Mouse (Mus musculus) embryonic facial prominence, embryonic 15.5 days (tissue): ENCODE measurements around the gene Ugt1a5. TPM values are rescaled to one million over a fixed set of nuclear protein-coding genes. Genes with fewer than 3 reads are reported as not detected.
A peak's percentile ranks its signal among the peaks of the same experiment; 100 is the strongest.

Experiments used
- ATAC-seq: fragments of 200-750 bp; cut with Nextera tagmentation; 2 replicates; pipeline ENCODE4 v1.8.0; 2017; ENCODE audit warnings: low read depth, moderate TSS enrichment; ENCODE audit not compliant: insufficient number of reproducible peaks, low FRiP score, low TSS enrichment
- H3K27ac ChIP-seq: fragments of 300-500 bp; sonication (generic); replicated peaks from 2 replicates; pipeline ENCODE4 v1.5.1; 2015; ENCODE audit warnings: mild to moderate bottlenecking, inconsistent platforms
- H3K27me3 ChIP-seq: fragments of 300-500 bp; sonication (generic); 2 replicates; pipeline ENCODE4 v1.6.1; 2015; ENCODE audit warnings: inconsistent platforms
- H3K36me3 ChIP-seq: fragments of 300-500 bp; sonication (generic); 2 replicates; pipeline ENCODE4 v1.6.1; 2015; ENCODE audit warnings: mild to moderate bottlenecking, inconsistent platforms
- H3K4me1 ChIP-seq: fragments of 300-500 bp; sonication (generic); 2 replicates; pipeline ENCODE4 v1.6.1; 2015; ENCODE audit warnings: inconsistent platforms
- H3K4me2 ChIP-seq: fragments of 300-500 bp; sonication (generic); replicated peaks from 2 replicates; pipeline ENCODE4 v1.6.1; 2015; ENCODE audit warnings: mild to moderate bottlenecking, inconsistent platforms
- H3K4me3 ChIP-seq: fragments of 300-500 bp; sonication (generic); replicated peaks from 2 replicates; pipeline ENCODE4 v1.5.1; 2015; ENCODE audit warnings: mild to moderate bottlenecking, inconsistent platforms
- H3K9ac ChIP-seq: fragments of 300-500 bp; sonication (generic); 2 replicates; pipeline ENCODE4 v1.6.1; 2015; ENCODE audit warnings: inconsistent platforms
- H3K9me3 ChIP-seq: fragments of 300-500 bp; sonication (generic); replicated peaks from 2 replicates; pipeline ENCODE4 v1.6.1; 2016; ENCODE audit warnings: inconsistent platforms
- WGBS: fragments of 180-500 bp; shearing (Covaris S2); methylation state at CpG from one replicate; pipeline ENCODE4 v1.1.7; 2015; 5-methylcytosine and 5-hydroxymethylcytosine counted together
- polyA plus RNA-seq: library from polyadenylated mRNA; unstranded; fragments of >200 nt; fragmentation: Nextera tagmentation; extraction: Ambion mirVana; gene quantifications from 2 replicates; pipeline ENCODE4 v1.2.1, GENCODE M21; 2015

Gene Ugt1a5
- polyA plus RNA-seq, 1 experiment from 2014 or later: not detected

- Histone ChIP-seq H3K36me3 (peaks cover 34% of the 10 kb centered on the region), H3K4me3 (no peak overlapping the region), H3K27me3 (no peaks in the 10 kb centered on the region), H3K4me2 (no peak overlapping the region), H3K27ac (no peak overlapping the region), H3K9ac (no peak overlapping the region), H3K4me1 (peaks cover 9% of the 10 kb centered on the region), H3K9me3 (peaks cover 13% of the 10 kb centered on the region; the same call in 1 of the 2 replicates)
- WGBS: 78% methylated on average over 6 of the region's 6 CpGs
- no peak for ATAC-seq
These were observed 91.9 kb downstream of the Ugt1a5 start for GRCm38 (mm10) chr1:88257681-88258080.

GRCm38 (mm10) chr1:88258361-88258760, 92.5 kb downstream of the Ugt1a5 start:
- no peak overlapping the region for H3K4me3 ChIP-seq
- no peak overlapping the region for H3K9ac ChIP-seq
- 64% methylated on average over 6 of the region's 6 CpGs for WGBS
- no peaks in the 10 kb centered on the region for H3K27me3 ChIP-seq
- H3K27ac ChIP-seq: no peak overlapping the region
- H3K36me3 ChIP-seq: peaks cover 40% of the 10 kb centered on the region
- peaks cover 10% of the 10 kb centered on the region; the same call in 1 of the 2 replicates for H3K9me3 ChIP-seq
- ATAC-seq: no peak
- no peak overlapping the region for H3K4me2 ChIP-seq
- peaks cover 9% of the 10 kb centered on the region for H3K4me1 ChIP-seq

- H3K27ac ChIP-seq: peak overlapping the region; percentile 4; the same call in 1 of the 2 replicates
- no peak for ATAC-seq
- H3K4me1 ChIP-seq: peaks cover 9% of the 10 kb centered on the region
- no peak overlapping the region for H3K9ac ChIP-seq
- H3K36me3 ChIP-seq: peaks cover 47% of the 10 kb centered on the region
- H3K4me2 ChIP-seq: no peak overlapping the region
- peaks cover 10% of the 10 kb centered on the region; the same call in 1 of the 2 replicates for H3K9me3 ChIP-seq
- no peaks in the 10 kb centered on the region for H3K27me3 ChIP-seq
- 70% methylated on average over 8 of the region's 8 CpGs for WGBS
- no peak overlapping the region for H3K4me3 ChIP-seq
These were observed 93.2 kb downstream of the Ugt1a5 start for GRCm38 (mm10) chr1:88258881-88259642.

- Histone ChIP-seq H3K4me1 (peaks cover 9% of the 10 kb centered on the region), H3K9ac (no peak overlapping the region), H3K36me3 (peaks cover 53% of the 10 kb centered on the region), H3K4me3 (no peak overlapping the region), H3K27ac (no peak overlapping the region; the same call in 1 of the 2 replicates), H3K9me3 (peaks cover 6% of the 10 kb centered on the region; the same call in 1 of the 2 replicates), H3K4me2 (no peak overlapping the region), H3K27me3 (no peaks in the 10 kb centered on the region)
- WGBS: 73% methylated on average over 4 of the region's 4 CpGs
- ATAC-seq: no peak
These were observed 93.8 kb downstream of the Ugt1a5 start for GRCm38 (mm10) chr1:88259643-88260024.

- Histone ChIP-seq H3K27me3 (no peaks in the 10 kb centered on the region), H3K9me3 (peaks cover 2% of the 10 kb centered on the region; the same call in 1 of the 2 replicates), H3K9ac (no peak overlapping the region), H3K36me3 (peaks cover 58% of the 10 kb centered on the region), H3K27ac (no peak overlapping the region), H3K4me3 (no peak overlapping the region), H3K4me1 (peaks cover 9% of the 10 kb centered on the region), H3K4me2 (no peak overlapping the region)
- WGBS: 77% methylated on average over 6 of the region's 6 CpGs
- peak; percentile 4; the same call in 1 of the 2 replicates for ATAC-seq
These were observed 94.3 kb downstream of the Ugt1a5 start for GRCm38 (mm10) chr1:88260114-88260513.

- H3K9me3 ChIP-seq: no peaks in the 10 kb centered on the region; the same call in 1 of the 2 replicates
- no peaks in the 10 kb centered on the region for H3K27me3 ChIP-seq
- peaks cover 65% of the 10 kb centered on the region for H3K36me3 ChIP-seq
- ATAC-seq: no peak
- no peak overlapping the region for H3K4me2 ChIP-seq
- 83% methylated on average over 10 of the region's 10 CpGs for WGBS
- no peak overlapping the region for H3K9ac ChIP-seq
- H3K4me3 ChIP-seq: no peak overlapping the region
- H3K4me1 ChIP-seq: peaks cover 9% of the 10 kb centered on the region
- no peak overlapping the region for H3K27ac ChIP-seq
These were observed 95.0 kb downstream of the Ugt1a5 start for GRCm38 (mm10) chr1:88260604-88261377.

- Histone ChIP-seq H3K4me3 (no peak overlapping the region), H3K9me3 (no peaks in the 10 kb centered on the region; the same call in 1 of the 2 replicates), H3K4me2 (no peak overlapping the region), H3K27me3 (no peaks in the 10 kb centered on the region), H3K27ac (peak overlapping the region; percentile 0; the same call in 1 of the 2 replicates), H3K36me3 (peaks cover 74% of the 10 kb centered on the region), H3K9ac (no peak overlapping the region), H3K4me1 (peaks cover 9% of the 10 kb centered on the region)
- 85% methylated on average over 7 of the region's 7 CpGs for WGBS
- ATAC-seq: 0 out of 2 replicates have a peak, but pooled peaks have one; percentile 3
These were observed 95.9 kb downstream of the Ugt1a5 start for GRCm38 (mm10) chr1:88261706-88262105.

- no peaks in the 10 kb centered on the region for H3K27me3 ChIP-seq
- peaks cover 9% of the 10 kb centered on the region for H3K4me1 ChIP-seq
- no peaks in the 10 kb centered on the region; the same call in 1 of the 2 replicates for H3K9me3 ChIP-seq
- H3K27ac ChIP-seq: peak overlapping the region; percentile 0; the same call in 1 of the 2 replicates
- no peak overlapping the region for H3K9ac ChIP-seq
- no peak overlapping the region for H3K4me3 ChIP-seq
- WGBS: 66% methylated on average over 4 of the region's 4 CpGs
- no peak overlapping the region for H3K4me2 ChIP-seq
- H3K36me3 ChIP-seq: peaks cover 79% of the 10 kb centered on the region
- peak; percentile 20 for ATAC-seq
These were observed 96.4 kb downstream of the Ugt1a5 start for GRCm38 (mm10) chr1:88262255-88262654.

GRCm38 (mm10) chr1:88262961-88263360, 97.1 kb downstream of the Ugt1a5 start:
- no peaks in the 10 kb centered on the region for H3K27me3 ChIP-seq
- no peaks in the 10 kb centered on the region; the same call in 1 of the 2 replicates for H3K9me3 ChIP-seq
- no peak overlapping the region for H3K4me3 ChIP-seq
- 0 out of 2 replicates have a peak overlapping the region, but pooled peaks have one; percentile 0 for H3K27ac ChIP-seq
- no peak overlapping the region for H3K9ac ChIP-seq
- H3K4me1 ChIP-seq: peaks cover 9% of the 10 kb centered on the region
- no peak for ATAC-seq
- H3K4me2 ChIP-seq: no peak overlapping the region
- WGBS: 65% methylated on average over 6 of the region's 6 CpGs
- peaks cover 86% of the 10 kb centered on the region for H3K36me3 ChIP-seq

GRCm38 (mm10) chr1:88263778-88264177, 98.0 kb downstream of the Ugt1a5 start:
- no peaks in the 10 kb centered on the region for H3K27me3 ChIP-seq
- no peak overlapping the region for H3K4me3 ChIP-seq
- peaks cover 9% of the 10 kb centered on the region for H3K4me1 ChIP-seq
- H3K9me3 ChIP-seq: no peaks in the 10 kb centered on the region; the same call in 1 of the 2 replicates
- H3K27ac ChIP-seq: no peak overlapping the region
- no peak overlapping the region for H3K9ac ChIP-seq
- peaks cover 95% of the 10 kb centered on the region for H3K36me3 ChIP-seq
- no peak overlapping the region for H3K4me2 ChIP-seq
- 89% methylated on average over 5 of the region's 5 CpGs for WGBS
- no peak for ATAC-seq

- H3K9ac ChIP-seq: no peak overlapping the region
- no peaks in the 10 kb centered on the region for H3K27me3 ChIP-seq
- no peak for ATAC-seq
- 90% methylated on average over 7 of the region's 7 CpGs for WGBS
- peaks cover 100% of the 10 kb centered on the region for H3K36me3 ChIP-seq
- H3K9me3 ChIP-seq: no peaks in the 10 kb centered on the region; the same call in 1 of the 2 replicates
- H3K4me2 ChIP-seq: no peak overlapping the region
- peaks cover 5% of the 10 kb centered on the region for H3K4me1 ChIP-seq
- no peak overlapping the region for H3K4me3 ChIP-seq
- no peak overlapping the region for H3K27ac ChIP-seq
These were observed 98.5 kb downstream of the Ugt1a5 start for GRCm38 (mm10) chr1:88264237-88264868.
